Mouse (Mus musculus) liver, postnatal 0 days (tissue): ENCODE results near the gene Atoh1. TPM values are rescaled to one million over a fixed set of nuclear protein-coding genes. Genes with fewer than 3 reads are reported as not detected.

ENCODE experiments used
- ATAC-seq: fragments of 200-750 bp; cut with Nextera tagmentation; 2 replicates; pipeline ENCODE4 v1.8.0; 2017; ENCODE audit warnings: mild to moderate bottlenecking, moderate library complexity
- DNase-seq: peaks from one replicate; pipeline ENCODE4 v3.0.0-alpha.2; 2016
- H3K27ac ChIP-seq: fragments of 300-500 bp; sonication (generic); 2 replicates; pipeline ENCODE4 v1.5.1; 2014; ENCODE audit warnings: antibody characterized with exemption, moderate library complexity, mild to moderate bottlenecking, low read depth
- H3K27me3 ChIP-seq: fragments of 300-500 bp; sonication (generic); 2 replicates; pipeline ENCODE4 v1.6.1; 2014; ENCODE audit warnings: low read length, control low read depth, mixed read lengths; ENCODE audit not compliant: insufficient read depth
- H3K36me3 ChIP-seq: fragments of 300-500 bp; sonication (generic); replicated peaks from 2 replicates; pipeline ENCODE4 v1.6.1; 2014; ENCODE audit warnings: mild to moderate bottlenecking, control low read depth, low read length, moderate library complexity, mixed read lengths; ENCODE audit not compliant: insufficient read depth
- H3K4me1 ChIP-seq: fragments of 300-500 bp; sonication (generic); 2 replicates; pipeline ENCODE4 v1.6.1; 2014; ENCODE audit warnings: antibody characterized with exemption, mild to moderate bottlenecking, control low read depth; ENCODE audit not compliant: insufficient read depth
- H3K4me2 ChIP-seq: fragments of 300-500 bp; sonication (generic); 2 replicates; pipeline ENCODE4 v1.6.1; 2014; ENCODE audit warnings: low read depth, mild to moderate bottlenecking, low read length, moderate library complexity, mixed read lengths
- H3K4me3 ChIP-seq: fragments of 300-500 bp; sonication (generic); 2 replicates; pipeline ENCODE4 v1.5.1; 2014; ENCODE audit warnings: low read depth, low read length
- H3K9ac ChIP-seq: fragments of 300-500 bp; sonication (generic); replicated peaks from 2 replicates; pipeline ENCODE4 v1.6.1; 2014; ENCODE audit warnings: mild to moderate bottlenecking, moderate library complexity
- H3K9me3 ChIP-seq: fragments of 300-500 bp; sonication (generic); 2 replicates; pipeline ENCODE4 v1.6.1; 2016; ENCODE audit warnings: mild to moderate bottlenecking, control low read depth, low read length, mixed read lengths
- CTCF ChIP-seq: sonication (generic); IDR thresholded peaks from 2 replicates; pipeline ENCODE4 v1.5.1; 2016; ENCODE audit warnings: antibody characterized with exemption, low read depth
- EP300 ChIP-seq: IDR thresholded peaks from 2 replicates; pipeline ENCODE4 v1.6.1; 2016; ENCODE audit warnings: antibody characterized with exemption, low read depth, mild to moderate bottlenecking
- WGBS: fragments of 180-500 bp; shearing (Covaris S2); extraction: QIAGEN DNeasy Blood & Tissue Kit; methylation state at CpG from one replicate; pipeline ENCODE4 v1.1.7; 2014; ENCODE audit not compliant: insufficient replicate concordance; 5-methylcytosine and 5-hydroxymethylcytosine counted together
- polyA plus RNA-seq: library from polyadenylated mRNA; unstranded; fragments of >200 nt; fragmentation: Nextera tagmentation; extraction: Ambion mirVana; gene quantifications from 2 replicates; pipeline ENCODE4 v1.2.1, GENCODE M21; 2015

The Atoh1 gene
- polyA plus RNA-seq, 1 experiment from 2014 or later, result not detected

DNA sequence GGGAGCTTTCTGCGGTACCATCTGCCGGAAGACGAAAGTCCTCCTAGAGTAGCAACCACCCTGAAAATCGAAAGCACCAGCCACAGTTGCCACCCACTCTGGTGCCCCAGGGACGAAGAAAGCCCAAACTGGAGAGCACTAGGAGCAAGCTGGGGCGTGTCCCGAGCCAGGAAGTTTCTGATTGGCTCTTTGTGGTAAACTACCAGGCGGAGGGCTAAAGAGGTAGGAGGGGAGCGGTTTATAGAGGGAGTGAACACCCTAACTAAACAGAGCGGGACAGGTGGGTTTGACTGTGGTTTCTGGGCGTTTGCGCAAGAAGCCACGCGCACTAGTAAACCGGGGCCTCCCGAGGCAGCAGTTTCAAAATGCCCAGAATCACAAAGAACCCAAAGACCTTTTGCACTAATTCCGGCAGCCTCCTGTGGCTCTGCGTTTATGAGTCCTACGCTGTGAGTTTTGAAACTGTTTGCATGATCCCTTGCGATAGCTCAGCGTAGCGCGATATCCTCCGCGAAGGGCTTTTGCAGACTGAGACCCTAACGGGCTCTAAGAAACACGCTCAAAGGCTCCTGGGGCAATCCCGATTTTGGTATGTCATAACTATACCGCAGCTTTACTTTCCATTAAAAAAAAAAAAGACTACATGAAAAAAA, 1.0 kb upstream of the Atoh1 start:
- Histone ChIP-seq H3K4me3 (peak overlapping the region; percentile 37), H3K9me3 (no peaks in the 10 kb centered on the region), H3K4me2 (peak overlapping the region; percentile 71), H3K9ac (no peak overlapping the region), H3K4me1 (peaks cover 20% of the 10 kb centered on the region), H3K27ac (no peak overlapping the region), H3K36me3 (no peaks in the 10 kb centered on the region), H3K27me3 (peaks cover 49% of the 10 kb centered on the region)
- DNase-seq (peak; percentile 24), ATAC-seq (peak; percentile 70)
- no peak for TF ChIP-seq CTCF
- TF ChIP-seq EP300, result no peak
- WGBS, result 1% methylated on average over 29 of the region's 29 CpGs

DNA sequence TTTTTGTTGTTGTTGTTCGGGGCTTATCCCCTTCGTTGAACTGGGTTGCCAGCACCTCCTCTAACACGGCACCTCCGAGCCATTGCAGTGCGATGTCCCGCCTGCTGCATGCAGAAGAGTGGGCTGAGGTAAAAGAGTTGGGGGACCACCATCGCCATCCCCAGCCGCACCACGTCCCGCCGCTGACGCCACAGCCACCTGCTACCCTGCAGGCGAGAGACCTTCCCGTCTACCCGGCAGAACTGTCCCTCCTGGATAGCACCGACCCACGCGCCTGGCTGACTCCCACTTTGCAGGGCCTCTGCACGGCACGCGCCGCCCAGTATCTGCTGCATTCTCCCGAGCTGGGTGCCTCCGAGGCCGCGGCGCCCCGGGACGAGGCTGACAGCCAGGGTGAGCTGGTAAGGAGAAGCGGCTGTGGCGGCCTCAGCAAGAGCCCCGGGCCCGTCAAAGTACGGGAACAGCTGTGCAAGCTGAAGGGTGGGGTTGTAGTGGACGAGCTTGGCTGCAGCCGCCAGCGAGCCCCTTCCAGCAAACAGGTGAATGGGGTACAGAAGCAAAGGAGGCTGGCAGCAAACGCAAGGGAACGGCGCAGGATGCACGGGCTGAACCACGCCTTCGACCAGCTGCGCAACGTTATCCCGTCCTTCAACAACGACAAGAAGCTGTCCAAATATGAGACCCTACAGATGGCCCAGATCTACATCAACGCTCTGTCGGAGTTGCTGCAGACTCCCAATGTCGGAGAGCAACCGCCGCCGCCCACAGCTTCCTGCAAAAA, 496 bp downstream of the Atoh1 start:
- Histone ChIP-seq H3K4me3 (peak overlapping the region; percentile 37), H3K27me3 (peaks cover 62% of the 10 kb centered on the region), H3K4me2 (peak overlapping the region; percentile 71), H3K4me1 (peaks cover 20% of the 10 kb centered on the region), H3K9ac (no peak overlapping the region), H3K27ac (no peak overlapping the region), H3K9me3 (no peaks in the 10 kb centered on the region), H3K36me3 (no peaks in the 10 kb centered on the region)
- TF ChIP-seq EP300 (no peak), CTCF (no peak)
- WGBS, result under 1% methylated on average over 53 of the region's 53 CpGs
- ATAC-seq, result no peak
- peak; percentile 18 for DNase-seq

DNA sequence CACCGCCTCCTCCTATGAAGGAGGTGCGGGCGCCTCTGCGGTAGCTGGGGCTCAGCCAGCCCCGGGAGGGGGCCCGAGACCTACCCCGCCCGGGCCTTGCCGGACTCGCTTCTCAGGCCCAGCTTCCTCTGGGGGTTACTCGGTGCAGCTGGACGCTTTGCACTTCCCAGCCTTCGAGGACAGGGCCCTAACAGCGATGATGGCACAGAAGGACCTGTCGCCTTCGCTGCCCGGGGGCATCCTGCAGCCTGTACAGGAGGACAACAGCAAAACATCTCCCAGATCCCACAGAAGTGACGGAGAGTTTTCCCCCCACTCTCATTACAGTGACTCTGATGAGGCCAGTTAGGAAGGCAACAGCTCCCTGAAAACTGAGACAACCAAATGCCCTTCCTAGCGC, 1.1 kb downstream of the Atoh1 start:
- 4% methylated on average over 18 of the region's 19 CpGs for WGBS
- DNase-seq (no peak), ATAC-seq (no peak)
- TF ChIP-seq CTCF, result no peak
- no peak for TF ChIP-seq EP300
- peak overlapping the region; percentile 71; the same call in 1 of the 2 replicates for H3K4me2 ChIP-seq
- no peaks in the 10 kb centered on the region for H3K36me3 ChIP-seq
- peaks cover 68% of the 10 kb centered on the region for H3K27me3 ChIP-seq
- H3K4me1 ChIP-seq, result peaks cover 20% of the 10 kb centered on the region
- no peak overlapping the region for H3K27ac ChIP-seq
- H3K9ac ChIP-seq, result no peak overlapping the region
- H3K4me3 ChIP-seq, result peak overlapping the region; percentile 37; the same call in 1 of the 2 replicates
- no peaks in the 10 kb centered on the region for H3K9me3 ChIP-seq

DNA sequence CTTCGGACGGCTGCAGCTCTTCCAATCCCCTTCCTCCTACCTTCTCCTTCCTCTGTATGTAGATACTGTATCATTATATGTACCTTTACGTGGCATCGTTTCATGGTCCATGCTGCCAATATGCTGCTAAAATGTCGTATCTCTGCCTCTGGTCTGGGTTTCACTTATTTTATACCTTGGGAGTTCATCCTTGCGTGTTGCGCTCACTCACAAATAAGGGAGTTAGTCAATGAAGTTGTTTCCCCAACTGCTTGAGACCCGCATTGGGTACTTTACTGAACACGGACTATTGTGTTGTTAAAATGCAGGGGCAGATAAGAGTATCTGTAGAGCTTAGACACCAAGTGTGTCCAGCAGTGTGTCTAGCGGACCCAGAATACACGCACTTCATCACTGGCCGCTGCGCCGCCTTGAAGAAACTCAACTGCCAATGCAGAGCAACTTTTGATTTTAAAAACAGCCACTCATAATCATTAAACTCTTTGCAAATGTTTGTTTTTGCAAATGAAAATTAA, 1.6 kb downstream of the Atoh1 start:
- peaks cover 73% of the 10 kb centered on the region for H3K27me3 ChIP-seq
- peaks cover 20% of the 10 kb centered on the region for H3K4me1 ChIP-seq
- no peak overlapping the region for H3K4me3 ChIP-seq
- ATAC-seq (no peak), DNase-seq (no peak)
- H3K36me3 ChIP-seq, result no peaks in the 10 kb centered on the region
- no peak overlapping the region for H3K9ac ChIP-seq
- no peak for TF ChIP-seq EP300
- no peaks in the 10 kb centered on the region for H3K9me3 ChIP-seq
- no peak overlapping the region for H3K27ac ChIP-seq
- WGBS, result 9% methylated on average over 14 of the region's 14 CpGs
- H3K4me2 ChIP-seq, result no peak overlapping the region

DNA sequence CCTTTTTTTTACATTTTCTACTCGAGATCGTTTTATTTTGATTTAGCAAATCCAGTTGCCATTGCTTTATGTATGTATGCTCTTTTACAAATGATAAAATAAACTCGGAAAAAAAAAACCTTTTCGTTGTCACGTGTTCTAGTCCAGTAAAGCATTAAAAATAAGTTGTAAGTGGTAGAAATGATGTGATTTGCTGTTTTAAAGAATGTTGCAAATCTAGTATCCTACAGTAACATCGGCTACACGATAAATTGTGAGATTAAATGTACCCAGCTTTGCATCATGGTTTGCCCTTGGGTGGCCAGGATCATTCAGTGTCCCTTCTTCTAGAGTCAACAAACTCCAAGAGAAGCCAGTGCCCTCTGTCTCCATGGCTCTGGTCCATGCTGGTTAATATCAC, 2.2 kb downstream of the Atoh1 start:
- DNase-seq (no peak), ATAC-seq (no peak)

DNA sequence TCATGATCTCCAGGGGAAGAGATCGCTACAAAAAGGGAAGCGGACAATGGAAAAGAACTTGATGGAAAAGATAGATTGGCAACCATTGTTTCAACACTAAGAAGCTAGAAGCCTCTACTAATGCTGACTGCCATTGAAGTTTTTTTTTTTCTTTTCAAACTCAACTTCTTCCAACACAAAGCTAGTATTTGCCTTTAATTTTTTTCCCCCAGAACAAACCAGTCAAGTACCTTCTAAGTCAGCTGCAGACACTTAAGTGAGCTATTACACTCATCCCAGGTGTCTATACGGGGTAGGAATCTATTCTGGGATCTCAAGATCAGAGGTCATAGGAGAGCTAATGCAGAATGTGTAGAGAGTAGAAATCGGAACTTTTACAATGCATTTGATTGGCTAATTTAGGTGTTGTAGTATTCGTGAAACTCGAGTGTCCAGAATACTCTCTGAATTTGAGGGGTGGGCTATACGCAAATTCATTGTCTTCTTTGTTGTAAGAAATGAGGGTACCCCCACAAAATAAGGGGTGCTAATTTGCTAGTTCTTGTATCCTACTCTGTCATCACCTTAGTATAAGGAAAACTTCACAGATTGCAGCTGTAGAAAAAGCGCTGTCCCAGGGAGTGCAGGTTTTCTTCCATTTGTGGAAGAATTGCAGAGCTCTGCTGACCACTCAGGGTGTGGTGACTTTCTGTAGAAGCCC, 2.8 kb downstream of the Atoh1 start:
- no peak overlapping the region for H3K9ac ChIP-seq
- no peak overlapping the region for H3K27ac ChIP-seq
- H3K27me3 ChIP-seq, result peaks cover 73% of the 10 kb centered on the region
- H3K9me3 ChIP-seq, result no peaks in the 10 kb centered on the region
- no peak for DNase-seq
- TF ChIP-seq EP300 (no peak), CTCF (no peak)
- H3K4me1 ChIP-seq, result peaks cover 20% of the 10 kb centered on the region
- ATAC-seq, result no peak
- no peak overlapping the region for H3K4me3 ChIP-seq
- H3K36me3 ChIP-seq, result no peaks in the 10 kb centered on the region
- WGBS, result 8% methylated on average over 8 of the region's 8 CpGs
- no peak overlapping the region for H3K4me2 ChIP-seq

More for the DNA sequence above, 2.2 kb downstream of the Atoh1 start:
- TF ChIP-seq EP300, result no peak
- TF ChIP-seq CTCF, result no peak
- Histone ChIP-seq H3K9me3 (no peaks in the 10 kb centered on the region), H3K4me3 (no peak overlapping the region), H3K4me2 (no peak overlapping the region), H3K36me3 (no peaks in the 10 kb centered on the region), H3K4me1 (peaks cover 20% of the 10 kb centered on the region), H3K27ac (no peak overlapping the region), H3K9ac (no peak overlapping the region), H3K27me3 (peaks cover 73% of the 10 kb centered on the region)
- 11% methylated on average over 7 of the region's 7 CpGs for WGBS
